Mouse (Mus musculus) urinary bladder, postnatal 36 days (tissue): ENCODE data around the gene Foxo3.

Experiments used
- DNase-seq, 2 experiments: peaks; one replicate each; pipeline ENCODE4 v3.0.0; 2022; ENCODE audit warnings: low spot score in 2 of 2, mixed read lengths in 1 of 2

Foxo3 gene

GRCm38 (mm10) chr10:42276507-42277345, at the start of gene Foxo3:
TSS of gene Foxo3 (minus strand) at chr10:42276755.
- DNase-seq, result peak; percentile 82 to 89

DNA sequence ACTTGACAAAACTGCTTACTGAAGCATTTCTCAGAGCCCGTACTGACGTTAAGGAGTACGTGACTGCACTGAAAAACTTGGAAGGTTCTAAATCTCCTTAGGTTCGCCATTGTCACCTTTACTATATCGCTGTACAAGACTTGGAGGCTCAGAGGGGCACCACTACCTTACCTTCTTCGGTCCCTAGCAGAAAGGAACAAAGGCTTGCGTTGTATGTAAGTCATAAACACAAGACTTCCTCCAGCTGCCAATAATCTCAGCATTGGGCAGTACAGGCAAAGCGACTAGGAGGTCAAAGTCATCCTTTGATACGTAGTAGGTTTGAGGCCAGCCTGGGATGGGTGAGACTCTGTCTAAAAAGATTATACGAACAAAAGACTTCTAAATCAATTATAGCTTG, 48.8 kb upstream of the Foxo3 start:
- no peak for DNase-seq

- DNase-seq, result no peak
Measured at GRCm38 (mm10) chr10:42323978-42324377, 47.4 kb upstream of the Foxo3 start.

GRCm38 (mm10) chr10:42313222-42313786, 36.7 kb upstream of the Foxo3 start:
- no peak for DNase-seq

DNA sequence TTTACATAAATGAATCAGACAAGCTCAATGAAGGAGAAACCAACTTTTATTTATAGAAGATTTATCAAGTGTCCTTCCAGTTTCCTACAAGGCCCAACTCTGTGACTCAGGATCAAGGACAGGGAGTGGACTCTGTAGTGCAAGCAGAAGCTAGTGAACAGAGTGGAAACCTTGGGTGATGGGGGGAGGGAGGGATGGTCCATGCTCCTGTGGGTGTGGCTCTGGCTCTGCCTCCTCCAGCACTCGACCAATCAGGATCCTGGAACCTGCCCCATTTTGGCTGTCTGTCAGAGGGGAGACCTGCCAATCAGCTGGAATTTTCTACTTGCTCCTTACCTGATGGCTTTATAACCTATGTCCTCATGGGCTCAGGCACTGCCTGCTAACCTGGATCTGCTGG, 36.0 kb upstream of the Foxo3 start:
- no peak for DNase-seq

- no peak for DNase-seq
Measured at GRCm38 (mm10) chr10:42308687-42308987, 32.1 kb upstream of the Foxo3 start.

DNA sequence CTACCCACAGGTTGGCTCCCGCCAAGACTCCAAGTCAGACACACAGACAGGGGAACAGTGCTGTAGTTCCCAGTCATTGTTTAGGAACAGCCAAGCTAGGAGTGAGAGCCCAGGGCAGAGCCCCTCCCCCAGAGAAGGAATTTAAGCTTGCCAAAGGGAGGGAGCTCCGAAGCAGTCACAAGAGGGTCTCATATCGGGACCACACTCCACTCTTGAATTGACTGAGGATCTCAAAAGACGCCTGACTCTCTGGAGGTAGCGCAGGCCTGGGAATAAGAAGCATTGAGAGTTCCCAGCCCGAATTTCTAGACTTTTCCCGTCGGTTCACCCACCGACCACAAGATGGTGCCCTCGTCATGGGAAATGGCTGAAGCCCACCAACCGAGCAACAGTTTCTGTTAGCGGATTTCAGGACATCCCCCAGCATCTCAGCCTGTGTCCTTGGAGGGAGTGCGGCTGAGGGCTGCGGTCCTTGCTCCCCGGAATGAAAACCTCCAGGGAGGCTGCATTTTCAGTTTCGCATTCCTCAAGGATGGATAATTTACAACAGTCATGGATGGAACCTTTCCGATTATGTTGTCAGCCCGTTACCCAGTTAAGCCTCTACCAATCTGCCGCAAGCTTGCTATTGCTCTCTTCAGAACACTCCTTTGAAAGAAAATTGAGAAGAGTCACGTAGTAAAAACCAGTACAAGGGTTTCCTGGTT, 31.6 kb upstream of the Foxo3 start:
- peak; percentile 33 to 56 for DNase-seq

- DNase-seq, result no peak
Measured at GRCm38 (mm10) chr10:42306422-42306821, 29.9 kb upstream of the Foxo3 start.

DNA sequence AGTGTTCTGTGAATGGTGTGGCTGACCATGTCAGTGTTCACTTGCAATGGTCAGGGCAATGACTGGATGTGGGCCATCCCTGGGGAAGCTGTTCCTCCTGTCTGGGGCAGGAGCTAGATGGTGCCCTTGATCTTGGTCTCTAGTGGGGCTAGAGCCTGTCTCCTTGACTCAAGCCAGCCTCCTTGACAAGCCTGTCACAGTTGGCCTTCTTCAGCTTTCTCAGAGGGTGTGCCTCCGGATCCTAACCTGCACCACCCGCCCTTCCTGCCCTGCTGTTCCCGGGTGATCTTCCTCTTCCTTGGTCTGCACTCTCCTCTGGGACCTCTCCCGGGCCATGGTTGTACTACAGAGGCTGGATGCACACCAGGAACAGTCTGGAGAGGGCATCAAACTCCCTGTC, 24.2 kb upstream of the Foxo3 start:
- no peak for DNase-seq

- DNase-seq, result no peak
Measured at GRCm38 (mm10) chr10:42299967-42300366, 23.4 kb upstream of the Foxo3 start.

DNA sequence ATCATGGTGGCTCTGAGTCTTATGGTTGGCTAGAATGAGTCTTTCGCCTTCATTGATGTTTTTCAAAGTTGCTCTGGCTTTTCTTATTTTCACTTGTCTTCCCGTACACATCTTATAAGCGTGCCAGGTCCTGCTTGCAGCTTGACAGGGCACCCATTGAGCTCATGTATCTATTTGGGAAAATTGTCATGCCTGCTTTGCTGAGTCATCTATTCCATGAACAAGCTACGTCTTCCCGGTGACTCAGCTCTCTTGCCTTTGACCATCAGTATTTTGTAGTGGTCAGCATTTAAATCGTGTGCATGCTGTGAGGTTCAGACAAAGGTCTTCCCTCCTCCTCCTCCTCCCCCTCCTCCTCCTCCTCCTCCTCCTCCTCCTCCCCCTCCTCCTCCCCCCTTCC, 22.9 kb upstream of the Foxo3 start:
- DNase-seq, result no peak

DNA sequence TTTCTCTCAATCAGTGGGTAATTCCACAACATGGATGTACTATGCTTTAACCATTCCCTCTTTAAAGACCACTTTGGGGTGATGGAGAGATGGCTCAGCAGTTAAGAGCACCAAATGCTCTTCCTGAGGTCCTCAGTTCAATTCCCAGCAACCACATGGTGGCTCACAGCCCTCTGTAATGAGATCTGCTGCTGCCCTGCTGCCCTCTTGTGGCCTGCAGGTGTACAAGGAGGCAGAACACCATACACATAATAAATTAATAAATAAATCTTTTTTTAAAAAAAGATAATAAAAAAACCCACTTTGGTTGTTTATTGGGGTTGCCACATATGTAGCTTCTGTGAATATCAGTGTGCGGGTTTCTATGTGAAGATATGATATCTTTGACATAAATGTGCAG, 21.4 kb upstream of the Foxo3 start:
- DNase-seq, result no peak

DNA sequence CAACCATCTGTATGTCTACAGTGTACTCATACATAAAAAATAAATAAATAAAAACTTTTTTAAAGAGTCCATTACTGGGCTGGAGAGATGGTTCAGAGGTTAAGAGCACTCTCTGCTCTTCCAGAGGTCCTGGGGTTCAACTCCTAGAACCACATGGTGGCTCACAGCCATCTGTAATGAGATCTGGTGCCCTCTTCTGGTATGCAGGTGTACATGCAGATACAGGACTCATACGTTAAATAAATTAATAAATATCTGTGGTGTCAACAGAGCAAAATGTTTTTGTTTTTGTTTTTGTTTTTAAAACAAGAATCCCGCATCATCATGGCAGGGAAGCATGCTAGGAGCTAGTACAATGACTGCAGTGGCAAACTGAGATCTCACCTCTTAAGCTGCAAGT, 20.6 kb upstream of the Foxo3 start:
- no peak for DNase-seq

DNA sequence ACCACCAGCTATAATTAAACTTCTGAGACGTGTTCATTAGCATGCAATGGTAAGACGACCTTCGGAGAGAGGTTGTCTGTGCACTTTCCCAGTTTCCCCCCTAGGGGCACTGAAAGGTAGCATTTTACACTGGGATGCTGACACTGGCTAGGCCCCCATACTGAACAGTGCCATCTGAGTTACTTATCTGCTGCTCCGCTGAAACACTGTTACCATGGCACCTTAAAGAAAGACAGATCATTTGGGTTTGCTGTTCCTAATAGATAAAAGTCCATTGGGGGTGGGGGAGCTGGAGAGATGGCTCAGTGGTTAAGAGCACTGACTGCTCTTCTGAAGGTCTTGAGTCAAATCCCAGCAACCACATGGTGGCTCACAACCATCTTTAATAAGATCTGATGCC, 20.0 kb upstream of the Foxo3 start:
- no peak for DNase-seq

- DNase-seq, result no peak
Measured at GRCm38 (mm10) chr10:42295028-42295427, 18.5 kb upstream of the Foxo3 start.

- DNase-seq, result no peak
Measured at GRCm38 (mm10) chr10:42294392-42294791, 17.8 kb upstream of the Foxo3 start.

GRCm38 (mm10) chr10:42293877-42294276, 17.3 kb upstream of the Foxo3 start:
- DNase-seq, result no peak

- DNase-seq, result peak in 1 of 2 experiments; percentile 25
Measured at GRCm38 (mm10) chr10:42291360-42291759, 14.8 kb upstream of the Foxo3 start.

- no peak for DNase-seq
Measured at GRCm38 (mm10) chr10:42287666-42288065, 11.1 kb upstream of the Foxo3 start.

DNA sequence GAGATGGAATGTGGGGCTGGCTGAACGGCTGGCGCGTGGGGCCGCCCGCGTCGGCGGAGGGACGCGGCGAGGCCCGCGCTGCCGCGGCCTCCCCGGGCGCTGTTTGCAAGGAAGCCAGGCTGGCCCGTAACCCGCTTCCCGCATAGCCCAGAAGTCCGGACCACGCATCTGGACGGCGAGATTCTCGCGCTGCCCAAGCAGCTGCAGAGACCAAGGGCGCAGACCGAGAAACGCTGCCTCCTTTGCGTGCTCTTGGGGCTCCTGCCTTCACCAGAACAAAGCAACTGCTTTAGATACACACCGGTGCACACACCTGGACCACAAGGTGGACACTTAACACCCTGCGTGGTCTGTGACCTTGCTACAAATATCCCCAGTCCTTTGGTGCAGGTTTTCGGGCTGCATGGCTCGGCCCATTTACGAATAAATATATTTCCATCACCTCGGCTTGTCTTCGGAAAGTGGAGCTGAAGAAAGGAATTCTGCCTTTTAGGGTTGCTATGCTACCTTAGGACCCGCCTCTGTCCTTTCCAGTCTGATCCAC, 1.8 kb upstream of the Foxo3 start:
- peak in 1 of 2 experiments; percentile 15 for DNase-seq

DNA sequence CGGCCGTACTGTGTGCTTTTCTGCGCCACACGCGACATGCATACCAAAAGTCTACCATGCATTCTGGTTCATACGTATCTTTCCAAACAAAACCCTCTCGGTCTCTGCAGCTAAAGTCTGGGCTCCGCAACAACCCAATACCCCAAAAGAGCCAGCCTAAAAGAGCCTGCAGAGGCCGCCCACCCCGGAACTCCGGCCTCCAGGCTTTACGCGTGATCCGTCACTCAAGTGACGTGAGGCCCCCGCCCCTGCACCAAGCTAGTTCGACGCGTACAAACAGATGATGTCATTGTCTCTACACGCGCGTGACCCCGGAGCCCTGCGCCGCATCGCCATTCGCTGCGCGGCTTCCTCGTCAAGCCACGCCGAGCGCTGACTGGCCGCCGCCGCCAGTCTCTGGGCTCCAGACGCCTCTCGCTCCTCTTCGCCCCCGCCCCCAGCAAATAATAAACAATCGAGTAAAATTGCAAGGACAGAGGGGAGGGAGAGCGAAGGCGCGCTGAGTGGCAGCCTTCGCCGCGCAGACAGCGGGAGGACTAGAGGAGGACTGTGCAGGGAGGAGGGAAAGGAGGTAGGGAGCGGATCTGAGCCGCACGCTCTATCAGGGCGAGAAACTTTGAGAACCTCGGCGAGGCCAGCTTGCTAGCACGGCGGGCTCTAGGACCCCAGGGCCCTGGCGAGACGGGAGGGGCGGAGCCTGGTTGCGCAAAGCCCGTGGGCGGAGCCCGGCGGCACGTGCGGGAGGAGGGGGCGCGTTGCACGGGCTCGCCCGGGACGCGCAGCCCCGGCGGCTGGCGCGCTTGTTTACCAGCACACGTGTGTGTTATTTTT, 1.1 kb upstream of the Foxo3 start:
- DNase-seq, result peak; percentile 98
